Mouse (Mus musculus) cerebellum, postnatal 36 days (tissue): ENCODE measurements at regions not wholly inside any gene's neighbourhood (a gene's known extent, or its start where the extent isn't known, plus 50 kb on each side); places are given as distances from the start of the nearest gene placed in this dataset.
"Not testable (repeated sequence)": the region's sequence is repeated elsewhere in the genome, so short reads cannot be mapped to it uniquely, and the experiment has no call there.

ENCODE experiments used
- DNase-seq, 2 experiments: peaks; one replicate each; pipeline ENCODE4 v3.0.0; 2021 to 2022; ENCODE audit warnings: mixed read lengths in 2 of 2

GRCm38 (mm10) chr5:59831836-59832235 lies 1976.8 kb upstream of the G6pd2 start:
- peak; percentile 43 to 48 for DNase-seq

- no peak for DNase-seq
Observed at GRCm38 (mm10) chr5:59845745-59846144, 1962.9 kb upstream of the G6pd2 start.

GRCm38 (mm10) chr5:59847643-59848042 lies 1961.0 kb upstream of the G6pd2 start:
- DNase-seq, result no peak

GRCm38 (mm10) chr5:59893952-59894724 lies 1914.5 kb upstream of the G6pd2 start:
- DNase-seq, result peak in 1 of 2 experiments; percentile 4

- no peak for DNase-seq
Observed at GRCm38 (mm10) chr5:59921910-59922309, 1886.7 kb upstream of the G6pd2 start.

GRCm38 (mm10) chr5:59940861-59941260 lies 1867.8 kb upstream of the G6pd2 start:
- DNase-seq, result no peak

- no peak for DNase-seq
Observed at GRCm38 (mm10) chr5:59945761-59946160, 1862.9 kb upstream of the G6pd2 start.

GRCm38 (mm10) chr5:59947831-59948568 lies 1860.6 kb upstream of the G6pd2 start:
- DNase-seq, result no peak

GRCm38 (mm10) chr5:59956240-59956639 lies 1852.4 kb upstream of the G6pd2 start:
- DNase-seq, result not testable (repeated sequence)

GRCm38 (mm10) chr5:59996698-59997097 lies 1811.9 kb upstream of the G6pd2 start:
- peak; percentile 3 to 4 for DNase-seq

GRCm38 (mm10) chr5:60042603-60043175 lies 1765.9 kb upstream of the G6pd2 start:
- not testable (repeated sequence) for DNase-seq

GRCm38 (mm10) chr5:60049053-60049452 lies 1759.6 kb upstream of the G6pd2 start:
- no peak for DNase-seq

- DNase-seq, result no peak
Observed at GRCm38 (mm10) chr5:60061178-60061577, 1747.4 kb upstream of the G6pd2 start.
